Mouse (Mus musculus) heart, adult 9 months (tissue): Measurements from ENCODE around the gene Nsdhl.

ENCODE experiments used
- DNase-seq, 2 experiments: peaks; one replicate each; pipeline ENCODE4 v3.0.0; 2022; ENCODE audit warnings: low spot score in 2 of 2

Gene Nsdhl

DNA sequence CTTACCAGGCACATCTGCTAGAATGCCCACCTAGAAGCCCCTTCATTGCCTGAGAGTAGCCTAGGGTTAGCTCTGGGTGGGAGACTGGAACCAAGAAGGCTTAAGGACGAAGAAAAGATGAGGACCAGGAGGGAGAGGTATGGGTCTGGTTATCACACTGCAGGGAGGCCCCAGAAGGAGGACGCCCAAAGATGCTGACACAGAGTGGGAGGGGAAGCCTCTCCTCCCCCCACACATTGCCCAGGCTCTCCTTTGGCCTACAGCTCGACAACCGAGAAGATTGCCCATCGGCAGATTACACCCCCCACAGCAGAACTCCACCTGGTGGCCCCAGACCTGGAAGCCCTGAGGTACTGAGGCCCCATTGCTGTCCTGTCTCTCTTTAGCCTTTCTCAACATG lies 84.8 kb downstream of the Nsdhl start:
- no peak for DNase-seq

DNA sequence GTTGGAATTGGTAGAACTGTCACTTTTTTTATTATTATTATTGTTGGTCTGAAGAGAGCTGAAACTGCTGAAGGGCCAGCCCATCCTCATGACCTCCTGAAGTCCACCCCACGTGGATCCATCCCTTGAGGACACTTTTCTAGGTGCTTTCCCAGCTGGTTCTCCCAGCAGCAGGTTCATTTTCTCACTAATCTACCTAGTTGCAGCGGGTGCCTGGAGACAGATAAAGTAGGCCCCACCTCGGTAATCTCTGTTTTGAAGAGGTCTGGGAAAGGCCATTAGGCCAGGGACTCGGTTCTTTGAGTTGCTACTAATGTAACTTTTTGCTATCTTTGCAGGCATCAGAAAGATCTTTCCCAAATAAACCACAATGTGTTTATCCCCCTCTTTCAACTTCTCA lies 87.3 kb downstream of the Nsdhl start:
- DNase-seq, result no peak

DNA sequence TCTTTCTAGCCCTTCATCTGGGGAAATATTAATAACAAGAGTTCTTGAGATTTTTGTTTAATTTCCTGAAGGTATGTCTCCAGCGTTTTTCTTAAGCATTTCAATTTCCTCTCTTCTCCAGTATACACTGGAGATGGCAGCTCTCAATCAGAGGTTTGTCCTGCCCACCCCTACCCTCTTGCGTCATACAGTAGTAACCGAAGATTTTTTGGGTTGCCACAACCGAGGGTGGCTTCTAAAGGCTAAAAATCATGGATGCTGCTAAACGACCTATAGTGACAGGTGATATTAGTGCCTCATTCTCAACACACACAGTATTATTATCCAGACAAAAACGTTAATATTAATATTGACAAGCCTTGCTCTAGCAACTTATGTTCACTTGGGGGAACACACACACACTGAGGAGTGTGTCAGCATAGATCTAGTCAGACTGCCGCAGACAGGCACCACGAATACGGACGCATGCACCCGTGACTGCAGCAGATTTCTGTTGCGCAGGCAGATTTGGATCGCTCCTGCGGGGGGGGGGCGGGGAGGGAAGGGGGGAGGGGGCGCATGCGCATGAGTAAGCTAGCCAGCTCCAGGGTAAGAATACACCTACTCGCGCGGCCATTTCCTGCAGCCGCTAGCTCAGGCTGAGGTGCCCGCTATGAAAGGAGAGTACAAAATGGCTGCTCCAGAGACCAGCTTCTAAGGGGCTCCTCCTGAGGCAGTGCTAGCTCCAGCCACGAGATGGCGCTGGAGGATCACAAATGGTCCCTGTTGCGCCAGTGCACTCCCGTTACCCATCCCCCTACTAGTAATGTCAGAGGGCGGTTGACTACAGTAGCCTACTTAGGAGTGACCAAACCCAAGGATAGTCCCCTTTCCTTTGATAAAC lies 89.5 kb downstream of the Nsdhl start:
- DNase-seq, result peak; percentile 93 to 97
